Comparison of ENCODE assay signal across 15 mouse cellular contexts in genomic region chr19:16238512-16238911, GRCm38 (mm10).
DNase-seq lines count a peak whose midpoint lies in the region; ATAC-seq lines count a peak whose summit lies in the region.
"Had no signal": no experiment of that assay in that cellular context is flagged by ENCODE, and none has a peak within 500 bp of the region (broad histone marks: within the 10 kb centered on the region; RNA-seq: fewer than 3 reads in every experiment).

No protein-coding gene starts in this region.

- no peaks in the 10 kb centered on the region for H3K27me3 ChIP-seq in forebrain, embryonic 13.5 days
- H3K27me3 ChIP-seq in forebrain, embryonic 10.5 days (ENCODE audit: poor library complexity, severe bottlenecking): no peaks in the 10 kb centered on the region
- no peaks in the 10 kb centered on the region for H3K27me3 ChIP-seq in megakaryocyte, embryonic 14.5 days (replicated peaks)
- H3K27me3 ChIP-seq in hindbrain, embryonic 15.5 days: no peaks in the 10 kb centered on the region
- H3K27me3 ChIP-seq in stomach, embryonic 15.5 days (replicated peaks): no peaks in the 10 kb centered on the region
- H3K27me3 ChIP-seq: heart, embryonic 12.5 days; liver, embryonic 13.5 days had no signal

- no peak overlapping the region for H3K4me2 ChIP-seq in forebrain, embryonic 13.5 days
- H3K4me2 ChIP-seq in hindbrain, embryonic 15.5 days: no peak overlapping the region
- H3K4me2 ChIP-seq in stomach, embryonic 15.5 days: no peak overlapping the region
- H3K4me2 ChIP-seq: heart, embryonic 12.5 days; liver, embryonic 13.5 days had no signal

- H3K36me3 ChIP-seq in forebrain, embryonic 13.5 days (ENCODE audit: poor library complexity, severe bottlenecking): no peaks in the 10 kb centered on the region
- no peaks in the 10 kb centered on the region for H3K36me3 ChIP-seq in forebrain, embryonic 10.5 days (replicated peaks)
- peaks cover 86% of the 10 kb centered on the region for H3K36me3 ChIP-seq in megakaryocyte, embryonic 14.5 days (replicated peaks; ENCODE audit: low read length)
- no peaks in the 10 kb centered on the region for H3K36me3 ChIP-seq in hindbrain, embryonic 15.5 days
- no peaks in the 10 kb centered on the region for H3K36me3 ChIP-seq in stomach, embryonic 15.5 days
- H3K36me3 ChIP-seq: heart, embryonic 12.5 days; liver, embryonic 13.5 days had no signal

- H3K4me1 ChIP-seq in forebrain, embryonic 13.5 days: peaks cover 49% of the 10 kb centered on the region
- peaks cover 59% of the 10 kb centered on the region for H3K4me1 ChIP-seq in forebrain, embryonic 10.5 days
- H3K4me1 ChIP-seq in megakaryocyte, embryonic 14.5 days: peaks cover 94% of the 10 kb centered on the region
- H3K4me1 ChIP-seq in hindbrain, embryonic 15.5 days (replicated peaks): peaks cover 54% of the 10 kb centered on the region
- peaks cover 12% of the 10 kb centered on the region for H3K4me1 ChIP-seq in stomach, embryonic 15.5 days
- H3K4me1 ChIP-seq: liver, embryonic 13.5 days had no signal

- no peak for ATAC-seq in forebrain, embryonic 13.5 days
- no peak for ATAC-seq in megakaryocyte, adult 5-6 weeks (ENCODE audit: poor library complexity, severe bottlenecking)
- ATAC-seq in hindbrain, embryonic 15.5 days (ENCODE audit: low FRiP score, low read depth): peak; percentile 17; the same call in 1 of the 2 replicates
- no peak for ATAC-seq in stomach, embryonic 15.5 days (ENCODE audit: insufficient read depth, low FRiP score, low read depth)
- ATAC-seq: activated CD4-positive, CD25-positive, alpha-beta regulatory T cell, adult 4 months had no signal

- peak overlapping the region; percentile 54; the same call in 1 of the 2 replicates for H3K27ac ChIP-seq in forebrain, embryonic 13.5 days
- no peak overlapping the region for H3K27ac ChIP-seq in forebrain, embryonic 10.5 days
- peak overlapping the region; percentile 26; the same call in 1 of the 2 replicates for H3K27ac ChIP-seq in hindbrain, embryonic 15.5 days (replicated peaks)
- H3K27ac ChIP-seq in stomach, embryonic 15.5 days: peak overlapping the region; percentile 48; the same call in 1 of the 2 replicates
- H3K27ac ChIP-seq: liver, embryonic 13.5 days had no signal

- no peak overlapping the region for H3K9ac ChIP-seq in forebrain, embryonic 13.5 days
- H3K9ac ChIP-seq in hindbrain, embryonic 15.5 days: no peak overlapping the region
- no peak overlapping the region for H3K9ac ChIP-seq in stomach, embryonic 15.5 days
- H3K9ac ChIP-seq: heart, embryonic 12.5 days; liver, embryonic 13.5 days had no signal

- no peaks in the 10 kb centered on the region for H3K9me3 ChIP-seq in forebrain, embryonic 13.5 days (replicated peaks)
- H3K9me3 ChIP-seq in forebrain, embryonic 10.5 days: no peaks in the 10 kb centered on the region
- no peaks in the 10 kb centered on the region for H3K9me3 ChIP-seq in megakaryocyte, embryonic 14.5 days
- H3K9me3 ChIP-seq in hindbrain, embryonic 15.5 days: no peaks in the 10 kb centered on the region
- H3K9me3 ChIP-seq in stomach, embryonic 15.5 days: no peaks in the 10 kb centered on the region
- H3K9me3 ChIP-seq: heart, embryonic 12.5 days; liver, embryonic 13.5 days had no signal

- WGBS in forebrain, embryonic 13.5 days: 46% methylated on average over 2 of the region's 2 CpGs
- 65% methylated on average over 2 of the region's 2 CpGs for WGBS in forebrain, embryonic 10.5 days
- 24% methylated on average over 2 of the region's 2 CpGs for WGBS in hindbrain, embryonic 15.5 days
- WGBS in stomach, embryonic 15.5 days: 47% methylated on average over 2 of the region's 2 CpGs

- DNase-seq in forebrain, embryonic 10.5 days (ENCODE audit: extremely low spot score, low spot score): no peak
- no peak for DNase-seq in frontal cortex, adult 2 months (ENCODE audit: extremely low spot score in 1 of 2, low spot score in 1 of 2)
- DNase-seq in thymus, postnatal 36 days: no peak
- DNase-seq: cerebellum, postnatal 14 days; gastrocnemius, postnatal 25 days; kidney, adult 8-10 months; left cerebral cortex, postnatal 4 days; liver, embryonic 13.5 days had no signal

- H3K4me3 ChIP-seq in forebrain, embryonic 13.5 days: no peak overlapping the region
- no peak overlapping the region for H3K4me3 ChIP-seq in forebrain, embryonic 10.5 days
- H3K4me3 ChIP-seq in megakaryocyte, embryonic 14.5 days (replicated peaks): peak overlapping the region; percentile 44
- no peak overlapping the region for H3K4me3 ChIP-seq in hindbrain, embryonic 15.5 days
- no peak overlapping the region for H3K4me3 ChIP-seq in stomach, embryonic 15.5 days (replicated peaks)
- H3K4me3 ChIP-seq: heart, embryonic 12.5 days; liver, embryonic 13.5 days had no signal
